Mouse (Mus musculus) Patski (cell line): Measurements from ENCODE around the gene Lrp1. TPM values are rescaled to one million over a fixed set of nuclear protein-coding genes. Genes with fewer than 3 reads are reported as not detected.
"Not testable (repeated sequence)": the region's sequence is repeated elsewhere in the genome, so short reads cannot be mapped to it uniquely, and the experiment has no call there.

Experiments used
- ATAC-seq: fragments of 100-300 bp; one replicate; pipeline ENCODE4 v1.8.0; 2021
- CTCF ChIA-PET: fragments of 350-600 bp; sonication (Branson Sonifier 250); formaldehyde crosslinking; loops from one replicate; lab custom pipeline; 2022; ENCODE audit warnings: inconsistent platforms; lab: Charles Lee
- POLR2A ChIA-PET: fragments of 350-600 bp; sonication (Branson Sonifier 250); formaldehyde crosslinking; loops from one replicate; lab custom pipeline; 2022; ENCODE audit warnings: antibody characterized with exemption, inconsistent platforms; lab: Charles Lee
- DNase-seq: peaks from one replicate; pipeline ENCODE4 v3.0.0-alpha.2; 2011; ENCODE audit warnings: low read depth, low spot score
- H3K27me3 ChIP-seq: fragments of 371-371 bp; one replicate; pipeline ENCODE4 v1.5.1; 2021
- CTCF ChIP-seq: fragments of 100-300 bp; IDR thresholded peaks from one replicate; pipeline ENCODE4 v1.5.1; 2021
- in situ Hi-C: fragments of 300-500 bp; cut with MboI; formaldehyde crosslinking; loops from 3 replicates; pipeline ENCODE4 v1.11.1; 2018; ENCODE audit warnings: low pct_unique_long_range_greater_than_20kb, mixed read lengths
- polyA plus RNA-seq: library from polyadenylated mRNA; unstranded; gene quantifications from one replicate; pipeline ENCODE4 v1.2.3, GENCODE M21; 2021

The Lrp1 gene
- polyA plus RNA-seq, 1 experiment from 2014 or later, result 62.5 TPM

DNA sequence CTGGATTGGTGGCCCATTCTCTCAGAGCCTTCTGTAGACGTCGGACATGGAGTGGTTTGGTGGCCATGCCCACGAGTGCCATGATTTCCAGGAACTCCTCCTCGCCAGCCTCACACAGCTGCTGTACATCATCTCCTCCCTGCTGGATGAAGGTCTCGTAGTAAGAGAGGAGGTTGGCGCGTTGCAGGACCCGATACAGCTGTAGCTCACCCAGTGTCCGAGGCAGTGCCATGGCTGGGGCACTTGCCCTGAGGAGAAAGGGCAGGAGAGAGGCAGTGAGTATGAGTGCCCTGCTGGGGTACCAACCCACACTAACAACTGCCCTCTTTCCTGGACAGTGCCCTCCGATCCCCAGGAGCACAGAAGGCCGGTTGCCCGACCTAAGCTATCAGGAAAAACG, 43.9 kb upstream of the Lrp1 start:
- H3K27me3 ChIP-seq, result no peaks in the 10 kb centered on the region
- POLR2A ChIA-PET, result interaction anchor here (1.1 kb wide), 1 partner anchor 21 kb away, joined by 3 read pairs; no protein-coding TSS in a partner anchor
- CTCF ChIA-PET, result interaction anchor here (2.6 kb wide), 1 partner anchor 23 kb away, joined by 7 read pairs; the partner anchor contains the start of gene Stat6
- DNase-seq (no peak), ATAC-seq (no peak)
- in situ Hi-C loops, result loop anchor here (25.0 kb wide), 3 partner anchors 378 to 1247 kb away; partner anchors contain the start of genes Bloc1s1, Cd63, Cdk4 and March9
- no peak for TF ChIP-seq CTCF

- DNase-seq, result no peak
- in situ Hi-C loops, result loop anchor here (25.0 kb wide), 3 partner anchors 377 to 1248 kb away; partner anchors contain the start of genes Bloc1s1, Cd63, Cdk4 and March9
- CTCF ChIA-PET, result interaction anchor here (1.2 to 2.6 kb wide), 2 partner anchors 20 to 22 kb away, joined by 7 read pairs; partner anchors contain the start of gene Stat6
- ATAC-seq, result no peak
- no peaks in the 10 kb centered on the region for H3K27me3 ChIP-seq
- POLR2A ChIA-PET, result interaction anchor here (0.6 to 1.1 kb wide), 2 partner anchors 20 to 120 kb away, joined by 3 to 4 read pairs; no protein-coding TSS in a partner anchor
- no peak for TF ChIP-seq CTCF
Measured at GRCm38 (mm10) chr10:127664166-127664565, 43.2 kb upstream of the Lrp1 start.

DNA sequence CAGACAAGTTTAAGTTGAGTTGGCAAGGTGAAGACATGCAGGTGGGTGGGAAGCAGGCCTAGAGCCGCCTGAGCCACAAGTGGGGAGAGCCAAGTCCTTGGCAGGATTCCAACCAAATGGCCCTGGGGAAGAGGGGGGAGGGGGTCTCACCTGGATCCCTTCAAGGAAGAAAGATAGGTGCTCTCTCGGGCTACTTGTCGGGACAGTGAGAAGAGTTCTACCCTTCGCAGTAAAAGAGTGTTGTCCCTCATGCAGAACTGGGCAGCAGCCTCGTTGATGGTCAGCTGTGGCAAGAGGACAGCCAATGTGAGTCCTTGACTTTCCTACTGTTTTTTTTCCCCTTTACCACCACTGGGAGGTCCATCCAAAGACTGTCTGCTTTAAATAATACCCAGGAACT, 42.6 kb upstream of the Lrp1 start:
- TF ChIP-seq CTCF, result no peak
- POLR2A ChIA-PET, result interaction anchor here (0.6 to 4.1 kb wide), 2 partner anchors 20 to 120 kb away, joined by 4 to 25 read pairs; partner anchors contain the start of gene Stat6
- CTCF ChIA-PET, result interaction anchor here (1.2 to 2.6 kb wide), 2 partner anchors 19 to 22 kb away, joined by 7 read pairs; partner anchors contain the start of gene Stat6
- no peaks in the 10 kb centered on the region for H3K27me3 ChIP-seq
- DNase-seq (no peak), ATAC-seq (no peak)
- in situ Hi-C loops, result loop anchor here (25.0 kb wide), 3 partner anchors 376 to 1249 kb away; partner anchors contain the start of genes Bloc1s1, Cd63, Cdk4 and March9

- ATAC-seq (no peak), DNase-seq (no peak)
- no peak for TF ChIP-seq CTCF
- in situ Hi-C loops, result loop anchor here (25.0 kb wide), 3 partner anchors 375 to 1250 kb away; partner anchors contain the start of genes Bloc1s1, Cd63, Cdk4 and March9
- CTCF ChIA-PET, result interaction anchor here (0.6 to 1.5 kb wide), 7 partner anchors 8 to 94 kb away, joined by 3 to 5 read pairs (median 4); partner anchors contain the start of genes Lrp1, Stat6 and Tac2
- POLR2A ChIA-PET, result interaction anchor here (0.9 to 4.1 kb wide), 3 partner anchors 8 to 32 kb away, joined by 3 to 25 read pairs (median 4); partner anchors contain the start of gene Stat6
- H3K27me3 ChIP-seq, result no peaks in the 10 kb centered on the region
Measured at GRCm38 (mm10) chr10:127662666-127663253, 41.8 kb upstream of the Lrp1 start.

- ATAC-seq (peak; percentile 34), DNase-seq (no peak)
- POLR2A ChIA-PET, result interaction anchor here (0.9 to 4.1 kb wide), 3 partner anchors 9 to 31 kb away, joined by 3 to 25 read pairs (median 4); partner anchors contain the start of gene Stat6
- CTCF ChIA-PET, result interaction anchor here (0.6 to 1.5 kb wide), 7 partner anchors 8 to 93 kb away, joined by 3 to 5 read pairs (median 4); partner anchors contain the start of genes Lrp1, Stat6 and Tac2
- H3K27me3 ChIP-seq, result no peaks in the 10 kb centered on the region
- TF ChIP-seq CTCF, result no peak
- in situ Hi-C loops, result loop anchor here (25.0 kb wide), 3 partner anchors 375 to 1250 kb away; partner anchors contain the start of genes Bloc1s1, Cd63, Cdk4 and March9
Measured at GRCm38 (mm10) chr10:127661915-127662663, 41.1 kb upstream of the Lrp1 start.

GRCm38 (mm10) chr10:127661291-127661914, 40.5 kb upstream of the Lrp1 start:
- no peaks in the 10 kb centered on the region for H3K27me3 ChIP-seq
- ChIA-PET POLR2A (interaction anchor here (1.5 to 4.1 kb wide), 2 partner anchors 9 to 18 kb away, joined by 4 to 25 read pairs; partner anchors contain the start of gene Stat6), CTCF (interaction anchor here (1.2 to 1.5 kb wide), 5 partner anchors 9 to 92 kb away, joined by 3 to 5 read pairs (median 4); partner anchors contain the start of genes Lrp1 and Stat6)
- no peak for TF ChIP-seq CTCF
- DNase-seq, result no peak
- no peak for ATAC-seq
- in situ Hi-C loops, result loop anchor here (25.0 kb wide), 3 partner anchors 374 to 1251 kb away; partner anchors contain the start of genes Bloc1s1, Cd63, Cdk4 and March9

DNA sequence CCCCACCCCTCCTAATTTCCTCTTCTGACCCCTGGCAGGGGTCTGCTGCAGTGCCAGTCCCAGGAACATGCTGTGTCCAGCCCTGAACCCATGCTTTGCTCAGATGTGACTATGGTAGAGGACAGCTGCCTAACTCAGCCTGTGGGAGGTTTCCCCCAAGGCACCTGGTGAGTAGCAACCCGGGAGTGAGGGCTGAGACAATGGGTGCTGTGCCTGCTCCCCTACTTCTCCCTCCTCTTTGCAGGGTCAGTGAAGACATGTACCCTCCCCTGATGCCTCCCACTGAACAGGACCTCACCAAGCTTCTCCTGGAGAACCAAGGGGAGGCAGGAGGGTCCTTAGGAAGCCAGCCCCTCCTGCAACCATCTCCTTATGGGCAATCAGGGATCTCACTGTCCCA, 38.6 kb upstream of the Lrp1 start:
- in situ Hi-C loops, result loop anchor here (25.0 kb wide), 3 partner anchors 372 to 1253 kb away; partner anchors contain the start of genes Bloc1s1, Cd63, Cdk4 and March9
- no peaks in the 10 kb centered on the region for H3K27me3 ChIP-seq
- DNase-seq, result no peak
- no peak for TF ChIP-seq CTCF
- ChIA-PET POLR2A (interaction anchor here (4.1 kb wide), 1 partner anchor 16 kb away, joined by 25 read pairs; the partner anchor contains the start of gene Stat6), CTCF (interaction anchor here (1.5 kb wide), 1 partner anchor 18 kb away, joined by 5 read pairs; the partner anchor contains the start of gene Stat6)
- no peak for ATAC-seq

GRCm38 (mm10) chr10:127658076-127658475, 37.1 kb upstream of the Lrp1 start:
- in situ Hi-C loops, result loop anchor here (25.0 kb wide), 3 partner anchors 371 to 1254 kb away; partner anchors contain the start of genes Bloc1s1, Cd63, Cdk4 and March9
- DNase-seq, result no peak
- CTCF ChIA-PET, result no interaction called here
- TF ChIP-seq CTCF, result no peak
- ATAC-seq, result no peak
- POLR2A ChIA-PET, result no interaction called here
- H3K27me3 ChIP-seq, result no peaks in the 10 kb centered on the region

DNA sequence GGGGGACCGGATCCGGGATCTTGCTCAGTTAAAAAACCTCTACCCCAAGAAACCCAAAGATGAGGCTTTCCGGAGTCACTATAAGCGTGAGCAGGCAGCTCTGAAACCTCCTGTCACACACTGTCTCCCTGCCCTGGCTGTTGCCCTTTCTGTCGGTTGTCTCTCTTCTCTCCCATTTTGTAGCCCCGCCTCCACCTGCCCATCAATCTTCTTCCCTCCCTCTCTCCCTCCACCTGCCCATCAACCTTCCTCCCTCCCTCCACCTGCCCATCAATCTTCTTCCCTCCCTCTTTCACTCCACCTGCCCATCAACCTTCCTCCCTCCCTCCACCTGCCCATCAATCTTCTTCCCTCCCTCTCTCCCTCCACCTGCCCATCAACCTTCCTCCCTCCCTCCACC, 36.7 kb upstream of the Lrp1 start:
- CTCF ChIA-PET, result not testable (repeated sequence)

More for the DNA sequence above, 36.7 kb upstream of the Lrp1 start:
- ATAC-seq, POLR2A ChIA-PET, H3K27me3 ChIP-seq, DNase-seq: not testable (repeated sequence)
- in situ Hi-C loops, result loop anchor here (25.0 kb wide), 3 partner anchors 370 to 1255 kb away; partner anchors contain the start of genes Bloc1s1, Cd63, Cdk4 and March9
